Mouse (Mus musculus) heart, postnatal 0 days (tissue): Measurements from ENCODE around the gene Ap1m1.

ENCODE experiments used
- CTCF ChIP-seq: IDR thresholded peaks from 2 replicates; pipeline ENCODE4 v1.5.1; 2016; ENCODE audit warnings: antibody characterized with exemption, control low read depth, low read depth
- EP300 ChIP-seq: IDR thresholded peaks from 2 replicates; pipeline ENCODE4 v1.6.1; 2016; ENCODE audit warnings: antibody characterized with exemption, low read depth

GRCm38 (mm10) chr8:72303633-72304032, 63.8 kb downstream of the Ap1m1 start:
- TF ChIP-seq CTCF = 0 out of 2 replicates have a peak, but pooled peaks have one; percentile 16
- TF ChIP-seq EP300 = peak; percentile 66; the same call in 1 of the 2 replicates
